Mouse (Mus musculus): ENCODE measurements at regions not wholly inside any gene's neighbourhood (a gene's known extent, or its start where the extent isn't known, plus 50 kb on each side); places are given as distances from the start of the nearest gene placed in this dataset.

- TF ChIP-seq CTCF (IDR thresholded peaks at IDR 0.05; ENCODE audit: control insufficient read depth, insufficient read depth, low read length), result no peak
- no peak for TF ChIP-seq POLR2A (IDR thresholded peaks at IDR 0.05; ENCODE audit: borderline replicate concordance, control insufficient read depth, low read depth, low read length)
Measured at GRCm38 (mm10) chr12:27513253-27513652, 170.9 kb upstream of the Sox11 start.

All from bone marrow, adult 2 months (tissue).